Mouse (Mus musculus): ENCODE results near the gene Fanci.

The Fanci gene

DNA sequence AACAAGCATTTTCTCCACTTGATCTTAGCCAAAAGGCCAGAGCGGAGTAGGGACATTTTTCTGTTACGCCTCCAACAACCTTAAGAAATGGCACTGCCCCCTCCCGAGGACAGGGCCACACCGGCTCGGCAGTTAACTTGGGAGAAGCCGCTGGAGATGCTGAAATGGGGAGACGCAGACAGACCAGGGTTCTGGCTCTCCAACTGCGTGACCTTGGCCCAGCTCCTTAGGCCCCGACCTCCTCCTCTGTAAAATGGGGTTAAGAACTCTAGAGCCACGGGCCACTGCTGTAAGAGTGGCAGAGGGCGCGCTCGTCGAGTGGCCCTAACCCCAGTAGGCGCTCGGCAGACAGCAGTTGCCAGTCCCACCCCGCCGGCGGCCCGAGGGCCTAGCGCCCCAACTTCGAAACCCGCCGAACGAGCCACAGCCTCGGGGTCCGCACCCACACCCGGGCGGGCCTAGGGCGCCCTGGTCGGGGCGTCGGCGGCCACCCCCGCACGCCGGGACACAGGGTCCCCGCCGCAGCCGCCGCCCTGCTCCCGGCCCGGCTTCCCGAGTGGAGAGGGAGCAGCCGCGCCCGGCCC lies 73.8 kb downstream of the Fanci start:
- DNase-seq: peak; percentile 73

DNA sequence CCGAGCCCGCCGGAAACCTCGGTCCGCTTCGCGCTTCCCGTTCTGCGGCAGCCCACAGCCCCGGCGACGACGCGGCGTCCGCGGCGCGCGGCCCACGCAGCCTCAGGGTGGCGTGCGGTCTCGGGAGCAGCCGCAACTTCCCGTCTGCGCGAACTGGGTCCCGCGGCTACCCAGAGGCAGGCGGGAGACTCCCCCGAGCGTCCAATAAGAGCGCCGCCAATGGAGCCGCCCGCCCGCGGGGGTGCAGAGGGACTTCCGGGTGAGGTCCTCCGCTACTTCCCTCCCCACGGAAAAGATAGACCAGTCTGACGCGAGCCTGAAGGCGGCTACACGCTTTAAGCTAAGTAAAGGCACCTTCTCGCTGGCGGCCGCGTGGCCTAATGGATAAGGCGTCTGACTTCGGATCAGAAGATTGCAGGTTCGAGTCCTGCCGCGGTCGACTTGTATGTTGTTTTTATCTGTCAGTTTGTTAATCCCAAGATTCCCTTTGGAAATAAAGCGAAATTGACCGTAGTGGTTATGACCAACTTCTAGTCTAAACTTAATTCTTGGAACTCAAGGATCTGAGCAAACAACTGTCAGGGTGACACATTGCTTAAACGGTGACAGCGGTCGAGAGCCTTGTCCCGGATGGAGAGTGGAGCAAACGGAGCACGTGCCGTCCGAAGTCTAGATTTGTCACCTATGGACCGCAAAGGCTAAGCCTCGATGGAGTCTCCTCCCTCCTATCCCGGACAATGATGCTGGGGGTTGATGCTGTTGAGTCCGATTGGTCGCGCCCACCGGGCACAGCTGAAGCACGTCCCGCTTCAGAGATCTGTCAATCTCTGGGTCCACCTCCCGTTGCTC lies 74.5 kb downstream of the Fanci start, which contains the start of gene Polg:
Polg (minus strand) TSS at position 310 of the 849 bp plus-strand sequence.
- peak; percentile 99 for DNase-seq

DNA sequence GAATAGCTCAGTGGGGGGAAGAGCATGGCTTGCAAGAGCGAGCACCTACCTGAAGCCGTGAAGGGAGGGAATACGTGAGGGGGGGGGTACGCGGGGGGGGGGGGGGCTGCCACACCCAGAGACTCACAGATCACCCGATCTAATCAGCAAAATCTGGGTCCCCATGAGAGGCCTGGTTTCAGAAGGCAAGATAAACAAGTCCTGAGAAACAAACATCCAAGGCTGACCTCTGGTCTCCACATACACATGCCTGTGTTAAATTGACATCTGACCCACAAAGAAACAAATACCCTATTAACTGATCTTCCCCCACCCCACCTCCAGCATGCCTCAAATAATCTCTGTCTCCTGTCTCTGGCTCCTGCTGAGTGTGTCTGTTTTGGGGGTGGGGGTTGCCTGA lies 76.2 kb downstream of the Fanci start:
- no peak for DNase-seq

DNA sequence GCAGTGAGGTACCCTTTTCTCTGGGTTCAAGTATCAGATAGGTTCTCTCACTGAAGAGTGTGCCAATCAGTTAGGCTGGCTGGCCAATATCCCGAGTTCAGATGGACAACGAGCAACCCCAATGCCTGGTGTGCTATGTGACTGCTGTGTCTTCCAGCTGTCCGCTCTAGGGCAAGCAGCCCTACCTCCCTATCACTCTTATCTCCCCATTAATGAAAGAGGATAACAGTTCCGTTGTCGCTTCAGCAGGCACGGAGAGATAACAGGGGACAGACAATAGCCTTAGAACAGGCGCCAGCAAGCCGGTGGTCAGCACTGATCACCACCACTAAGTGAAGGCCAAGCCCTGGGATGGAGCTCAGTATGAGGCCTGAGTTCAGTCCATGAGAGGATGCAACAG lies 77.3 kb downstream of the Fanci start:
- DNase-seq: no peak

DNA sequence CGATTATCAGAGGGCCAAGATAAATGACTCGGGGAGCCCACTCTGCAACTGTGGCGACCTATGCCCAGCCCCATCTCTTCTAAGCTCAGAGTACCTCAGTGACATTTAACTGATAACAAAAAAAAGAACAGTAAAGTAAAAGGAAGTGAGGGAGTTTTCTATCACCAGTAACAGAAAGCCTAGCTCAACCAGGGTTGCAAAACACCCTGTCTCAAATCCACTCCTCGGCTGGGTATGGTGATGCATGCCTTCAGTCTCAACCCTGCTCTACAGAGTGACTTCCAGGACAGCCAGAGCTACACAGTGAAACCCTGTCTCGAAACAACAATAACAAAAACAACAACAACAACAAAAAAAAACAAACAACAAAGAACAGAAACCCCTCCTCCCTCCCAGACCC lies 78.0 kb downstream of the Fanci start:
- DNase-seq: no peak

DNA sequence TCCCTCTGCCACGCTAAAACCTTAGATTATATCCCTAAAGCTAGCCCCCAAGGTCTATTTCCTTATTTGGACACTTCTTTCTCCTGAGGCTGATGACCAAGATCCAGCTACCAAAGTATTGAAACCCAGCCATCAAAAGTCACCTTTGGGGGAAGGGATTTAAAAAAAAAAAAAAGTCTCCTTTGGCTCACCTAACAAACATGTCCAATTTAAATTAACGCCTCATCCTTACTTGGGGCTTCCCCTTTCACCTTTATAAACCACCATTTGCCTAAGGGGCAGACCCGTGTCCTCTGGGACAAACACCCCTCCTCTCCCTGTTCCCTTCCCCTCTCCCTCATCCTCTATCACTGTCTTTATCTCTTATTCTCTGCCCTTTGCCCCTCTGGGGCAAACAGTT lies 79.0 kb downstream of the Fanci start:
- DNase-seq: no peak

DNA sequence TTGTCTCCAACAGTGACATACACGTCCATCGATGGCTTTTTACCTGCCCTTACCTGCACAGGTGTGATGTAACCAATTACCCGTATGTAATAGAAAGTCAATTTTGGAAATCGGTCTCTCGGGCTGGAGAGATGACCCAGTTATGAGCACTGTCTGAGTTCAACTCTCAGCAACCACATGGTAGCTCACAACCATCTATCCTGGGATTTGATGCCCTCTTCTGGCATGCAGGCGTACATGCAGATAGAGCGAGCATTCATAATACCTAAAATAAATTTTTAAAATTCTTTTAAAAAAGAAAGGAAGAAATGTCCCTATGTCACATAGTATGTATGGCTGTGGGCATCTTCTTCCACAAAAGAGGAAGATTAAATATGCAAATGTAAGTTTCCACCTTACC lies 79.7 kb downstream of the Fanci start:
- DNase-seq: no peak

DNA sequence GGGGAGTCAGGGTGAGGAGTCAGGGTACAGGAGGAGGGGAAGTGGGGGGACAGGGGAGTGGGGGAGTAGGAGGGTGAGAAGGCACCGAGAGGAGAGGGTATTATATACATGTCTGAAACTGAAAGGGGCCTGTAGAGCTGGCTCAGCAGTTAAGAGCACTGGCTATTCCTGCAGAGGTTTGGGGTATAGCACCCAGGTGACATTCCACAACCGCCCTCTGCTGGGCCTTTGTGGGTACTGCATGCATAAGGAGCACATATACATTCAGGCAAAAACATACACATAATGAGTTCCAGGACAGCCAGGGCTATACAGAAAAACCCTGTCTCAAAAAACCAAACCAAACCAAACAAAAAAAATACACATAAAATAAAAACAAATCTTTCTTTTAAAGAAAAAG lies 81.1 kb downstream of the Fanci start:
- no peak for DNase-seq

DNA sequence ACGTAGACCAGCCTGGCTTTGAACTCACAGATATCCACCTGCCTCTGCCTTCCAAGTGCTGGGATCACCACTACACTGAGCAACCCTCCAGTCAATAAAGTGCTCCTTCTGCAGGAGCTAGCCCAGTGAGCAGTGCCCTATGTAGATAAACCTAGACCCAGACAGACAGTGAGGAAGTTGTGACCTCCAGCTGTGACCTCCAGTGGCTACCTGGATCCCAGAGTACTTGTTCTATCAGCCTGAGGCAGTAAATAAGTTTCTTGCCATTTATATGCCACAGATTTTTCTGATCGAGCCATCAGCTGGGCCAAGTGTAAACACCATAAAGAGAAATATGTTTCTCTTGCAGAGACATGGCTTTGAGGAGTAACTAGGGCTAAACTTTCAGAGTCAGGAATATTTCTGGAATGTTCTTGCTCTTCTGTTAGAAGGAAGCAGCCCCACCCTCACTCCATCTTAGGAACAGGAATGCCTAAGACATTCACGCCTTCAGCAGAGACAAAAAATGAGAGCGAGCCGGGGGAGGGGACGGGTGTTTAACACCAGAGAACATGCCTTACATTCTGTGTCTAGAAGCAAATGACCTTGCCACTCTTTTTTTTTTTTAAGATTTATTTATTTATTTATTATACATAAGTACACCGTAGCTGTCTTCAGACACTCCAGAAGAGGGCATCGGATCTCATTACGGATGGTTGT lies 81.9 kb downstream of the Fanci start:
- DNase-seq: no peak

DNA sequence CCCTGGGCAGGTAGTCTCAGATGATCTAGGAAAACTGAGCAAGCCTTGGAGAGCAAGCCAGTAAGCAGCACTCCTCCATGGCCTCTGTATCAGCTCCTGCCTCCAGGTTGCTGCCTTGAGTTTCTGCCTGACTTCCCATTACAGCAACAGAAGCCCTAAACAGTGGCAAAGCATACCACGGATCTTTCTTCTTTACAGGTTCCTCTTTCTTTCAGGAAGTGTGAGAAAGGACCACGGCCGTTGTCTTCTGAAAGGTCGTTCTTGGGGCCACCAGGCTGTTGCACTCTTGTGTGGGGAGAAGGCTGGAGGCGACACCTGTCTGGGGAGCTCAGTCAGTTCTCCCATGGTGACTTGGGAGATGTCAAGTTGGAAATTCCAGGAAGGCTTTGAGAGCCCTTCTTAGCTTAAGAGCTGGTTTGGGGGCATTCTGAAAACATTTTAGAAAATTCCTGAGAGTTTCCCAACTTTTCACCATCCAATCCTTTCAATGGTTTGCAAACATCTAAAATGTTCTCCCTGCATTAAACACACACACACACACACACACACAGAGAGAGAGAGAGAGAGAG lies 83.2 kb downstream of the Fanci start:
- no peak for DNase-seq

DNA sequence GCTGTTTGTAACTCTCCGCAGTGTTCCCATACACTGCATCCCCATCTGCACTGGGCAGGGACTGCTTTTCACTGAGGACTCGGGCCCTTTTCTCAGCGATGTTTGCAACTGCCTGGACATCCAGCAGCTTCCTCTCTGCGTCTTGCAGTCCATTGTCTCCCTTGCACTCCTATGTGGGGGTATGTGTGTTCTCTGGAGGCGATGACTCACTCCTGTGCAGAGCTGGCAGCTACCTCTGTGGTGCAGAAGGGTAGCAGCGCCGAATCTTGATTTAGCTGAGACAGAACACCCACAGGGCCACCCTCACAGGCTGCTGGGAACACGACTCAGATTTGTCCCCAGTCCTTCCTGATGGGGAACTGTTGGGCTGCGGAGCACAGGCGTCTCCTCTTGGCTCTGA lies 94.8 kb downstream of the Fanci start:
- no peak for DNase-seq

DNA sequence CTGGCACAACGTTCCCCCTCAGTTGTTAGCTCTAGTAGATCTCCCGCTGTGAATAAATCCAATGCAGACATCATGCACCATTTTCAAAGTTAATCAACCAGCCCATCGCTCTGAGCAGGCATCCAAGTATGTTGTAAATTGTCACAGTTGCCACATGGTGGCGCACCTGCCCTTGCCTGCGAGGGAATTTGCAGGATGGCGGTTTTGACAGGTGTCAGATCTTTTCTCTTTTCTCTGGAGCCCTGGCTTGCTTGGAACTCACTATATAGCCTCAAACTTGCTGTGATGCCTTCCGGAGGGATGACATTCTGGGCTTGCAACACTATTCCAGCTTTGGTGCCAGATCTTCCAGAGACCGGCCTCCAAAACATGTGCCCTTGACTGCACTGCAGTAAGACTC lies 102.2 kb downstream of the Fanci start:
- DNase-seq: peak; percentile 71

DNA sequence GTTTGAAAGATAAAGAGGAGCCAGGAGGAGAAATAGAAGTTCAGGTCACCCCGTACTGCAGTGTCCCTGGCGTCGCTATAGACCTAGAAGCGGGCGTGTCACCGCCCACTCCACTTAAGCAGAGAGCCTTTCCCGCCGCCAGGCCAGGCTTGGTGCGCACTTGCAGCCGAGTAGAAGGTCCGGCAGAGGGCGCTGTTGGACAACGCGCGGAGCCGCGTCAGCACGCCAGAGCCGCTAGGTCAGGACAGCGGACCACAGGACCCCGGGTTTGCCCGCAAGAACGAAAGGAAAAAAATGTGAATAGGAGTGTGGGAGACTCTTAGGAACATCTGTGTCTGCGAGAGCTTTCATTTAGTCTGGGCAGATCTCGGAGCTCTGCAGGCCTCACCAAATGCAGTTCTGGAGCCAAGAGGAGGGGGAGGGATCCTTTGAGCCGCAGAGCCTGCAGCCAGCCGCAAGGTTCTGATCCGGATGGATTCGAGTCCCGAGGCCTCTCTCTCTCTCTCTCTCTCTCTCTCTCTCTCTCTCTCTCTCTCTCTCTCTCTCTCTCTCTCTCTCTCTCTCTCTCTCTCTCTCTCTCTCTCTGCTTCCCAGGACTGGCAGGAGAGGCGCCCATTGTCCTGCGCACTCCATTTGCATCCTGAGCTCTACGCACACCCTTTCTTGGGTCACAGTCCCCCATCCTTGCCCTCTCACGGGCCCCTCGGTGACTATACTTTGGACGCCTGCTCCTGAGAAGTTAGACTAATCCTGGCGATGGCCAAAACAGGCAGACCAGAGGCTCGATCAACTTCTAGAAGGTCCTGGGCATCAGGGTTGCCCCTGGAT lies 104.5 kb downstream of the Fanci start:
- peak; percentile 92 for DNase-seq

DNA sequence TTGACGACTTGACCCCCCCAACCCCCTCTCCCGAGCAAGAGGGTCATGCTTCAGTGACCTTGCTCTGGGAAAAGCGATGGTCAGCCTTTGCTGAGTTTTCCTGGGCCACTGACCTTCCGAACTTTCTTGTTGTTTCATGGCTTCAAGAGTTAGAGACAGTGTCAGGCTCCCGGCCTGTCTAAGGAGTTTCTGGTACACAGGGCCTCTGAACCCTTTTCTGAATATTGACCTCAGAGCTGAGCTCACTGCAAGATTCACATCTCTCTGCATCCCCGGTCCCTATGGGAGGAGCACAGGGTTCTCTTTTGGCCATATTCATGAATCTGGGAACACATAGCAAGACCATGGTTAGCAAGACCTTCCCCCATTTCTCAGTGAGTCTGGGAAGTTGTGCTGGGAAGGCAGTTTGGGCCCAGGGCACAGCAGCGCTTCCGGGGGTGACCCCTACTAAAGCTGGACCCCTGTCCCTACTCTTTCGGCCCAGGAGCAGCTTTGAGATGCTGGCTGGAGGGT lies 105.1 kb downstream of the Fanci start:
- DNase-seq: peak; percentile 52

DNA sequence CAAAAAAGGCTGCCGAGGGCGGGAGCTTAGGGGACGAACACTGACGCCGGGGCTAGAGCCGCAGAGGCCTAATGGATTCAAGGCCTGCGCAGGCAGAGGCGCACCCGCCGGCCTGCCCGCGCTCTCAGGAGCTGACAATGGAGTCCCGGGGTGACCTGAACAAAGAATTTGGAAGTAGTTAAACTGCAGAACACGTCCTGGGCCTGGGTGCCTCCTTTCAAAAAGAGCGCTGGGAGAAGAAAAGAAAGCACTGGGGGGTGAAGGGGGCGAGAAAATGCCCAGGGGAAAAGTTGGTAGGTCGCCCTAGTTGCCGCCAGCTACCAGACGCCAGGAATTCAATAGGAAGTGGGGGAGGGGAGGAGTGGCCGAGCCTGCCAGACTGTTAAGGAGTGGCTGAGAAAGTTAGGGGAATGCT lies 106.0 kb downstream of the Fanci start:
- DNase-seq: peak; percentile 72

DNA sequence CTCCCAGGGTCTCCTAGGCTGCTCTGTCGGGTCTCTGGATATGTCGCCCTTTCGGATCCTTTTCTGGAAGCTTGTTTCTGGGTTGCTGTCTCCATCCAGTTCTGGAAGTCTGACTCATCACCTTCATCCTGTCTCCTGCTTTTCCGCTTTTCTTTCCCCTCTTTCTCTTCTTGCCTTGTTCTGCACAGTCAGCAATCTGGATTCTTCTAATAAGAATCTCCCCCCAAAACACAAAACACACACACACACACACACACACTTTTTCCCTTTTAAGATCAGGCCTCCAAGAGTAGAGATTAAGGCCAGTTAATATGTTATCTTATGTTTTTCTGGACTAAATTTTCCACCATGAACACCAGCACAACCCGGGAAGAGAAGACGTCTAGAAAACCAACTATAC lies 106.6 kb downstream of the Fanci start:
- DNase-seq: peak; percentile 39

DNA sequence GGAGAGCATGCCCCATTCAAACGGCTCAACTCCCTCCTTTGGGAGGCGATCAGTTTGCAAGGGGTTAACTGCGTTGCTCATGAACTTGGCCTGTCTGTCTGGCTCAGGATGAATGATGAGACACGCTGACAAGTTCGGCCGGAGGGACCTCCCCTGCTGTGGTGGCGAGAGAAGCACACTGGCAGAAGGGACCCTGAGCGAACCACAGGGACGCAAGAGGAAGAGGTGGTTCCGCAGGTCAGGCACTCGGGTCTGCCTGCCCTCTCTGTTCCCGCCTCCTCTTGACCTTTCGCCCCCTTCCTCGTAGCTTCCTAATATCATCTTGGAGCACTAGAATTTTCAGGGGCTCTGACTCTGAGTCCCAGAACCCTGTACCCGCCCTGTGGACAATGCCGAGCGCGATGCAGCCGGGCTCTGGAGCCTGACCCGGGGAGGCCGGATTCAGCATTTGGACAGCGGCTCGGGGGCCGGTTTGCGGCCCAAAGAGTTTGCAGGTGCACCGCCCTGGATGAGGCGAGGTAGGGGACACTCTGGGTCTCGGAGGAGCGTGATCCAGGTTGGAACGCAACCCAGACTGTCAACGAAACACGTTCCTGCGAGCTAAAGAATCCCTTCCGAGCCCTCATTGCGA lies 107.4 kb downstream of the Fanci start:
- peak; percentile 80 for DNase-seq
